Mouse (Mus musculus) myocyte (in vitro differentiated cells): Measurements from ENCODE around the gene Gm20388. TPM values are rescaled to one million over a fixed set of nuclear protein-coding genes. Genes with fewer than 3 reads are reported as not detected.
A peak's percentile ranks its signal among the peaks of the same experiment; 100 is the strongest.

ENCODE experiments used
- H3K27me3 ChIP-seq: one replicate; pipeline ENCODE4 v1.6.1; 2011; ENCODE audit not compliant: control insufficient read depth, insufficient read depth, insufficient read length
- H3K36me3 ChIP-seq: one replicate; pipeline ENCODE4 v1.6.1; 2011; ENCODE audit not compliant: control insufficient read depth, insufficient read depth
- H3K4me2 ChIP-seq: one replicate; pipeline ENCODE4 v1.6.1; 2011; ENCODE audit warnings: low read depth, control low read depth
- H3K4me3 ChIP-seq: one replicate; pipeline ENCODE4 v1.5.1; 2011; ENCODE audit warnings: mild to moderate bottlenecking, control low read depth, moderate library complexity
- H3K79me2 ChIP-seq: one replicate; pipeline ENCODE4 v1.6.1; 2011; ENCODE audit not compliant: control insufficient read depth, insufficient read depth
- H3ac ChIP-seq: one replicate; pipeline ENCODE4 v1.6.1; 2011; ENCODE audit not compliant: control insufficient read depth, insufficient read length
- CEBPB ChIP-seq: IDR thresholded peaks from 2 replicates; pipeline ENCODE4 v1.6.1; 2011; ENCODE audit warnings: mild to moderate bottlenecking, moderate library complexity; ENCODE audit not compliant: poor library complexity, insufficient read depth, severe bottlenecking
- E2F4 ChIP-seq: IDR thresholded peaks from one replicate; pipeline ENCODE4 v1.6.1; 2011; ENCODE audit warnings: mild to moderate bottlenecking, control low read depth, moderate library complexity; ENCODE audit not compliant: insufficient read depth
- MAX ChIP-seq: IDR thresholded peaks from one replicate; pipeline ENCODE4 v1.6.1; 2011; ENCODE audit warnings: low read depth, mild to moderate bottlenecking, control low read depth
- MYOD1 ChIP-seq, 3 experiments: IDR thresholded peaks; one replicate each; pipeline ENCODE4 v1.6.1; 2011; ENCODE audit warnings: control low read depth in 2 of 3, low read depth in 2 of 3, mild to moderate bottlenecking in 2 of 3, moderate library complexity in 1 of 3; ENCODE audit not compliant: insufficient read length in 2 of 3, control insufficient read depth in 1 of 3
- MYOG ChIP-seq, 3 experiments: IDR thresholded peaks; one replicate each; pipeline ENCODE4 v1.6.1; 2011; ENCODE audit warnings: control low read depth in 2 of 3, low read depth in 2 of 3, mild to moderate bottlenecking in 2 of 3; ENCODE audit not compliant: insufficient read length in 2 of 3, control insufficient read depth in 1 of 3, insufficient read depth in 1 of 3
- POLR2A ChIP-seq: IDR thresholded peaks from one replicate; pipeline ENCODE4 v1.6.1; 2011; ENCODE audit warnings: low read depth, mild to moderate bottlenecking, control low read depth, moderate library complexity; ENCODE audit not compliant: insufficient read length
- POLR2AphosphoS2 ChIP-seq: IDR thresholded peaks from one replicate; pipeline ENCODE4 v1.6.1; 2011; ENCODE audit warnings: low read depth, control low read depth; ENCODE audit not compliant: insufficient read length
- REST ChIP-seq: IDR thresholded peaks from one replicate; pipeline ENCODE4 v1.6.1; 2011; ENCODE audit warnings: mild to moderate bottlenecking, control low read depth, moderate library complexity; ENCODE audit not compliant: insufficient read depth, insufficient read length
- SRF ChIP-seq: IDR thresholded peaks from one replicate; pipeline ENCODE4 v1.6.1; 2011; ENCODE audit warnings: low read depth; ENCODE audit not compliant: control insufficient read depth, insufficient read length
- TCF12 ChIP-seq: IDR thresholded peaks from one replicate; pipeline ENCODE4 v1.6.1; 2011; ENCODE audit warnings: mild to moderate bottlenecking, control low read depth; ENCODE audit not compliant: poor library complexity, insufficient read depth, severe bottlenecking
- TCF3 ChIP-seq: IDR thresholded peaks from one replicate; pipeline ENCODE4 v1.6.1; 2011; ENCODE audit warnings: low read depth, control low read depth; ENCODE audit not compliant: insufficient read length
- USF1 ChIP-seq: IDR thresholded peaks from one replicate; pipeline ENCODE4 v1.6.1; 2011; ENCODE audit warnings: low read depth, mild to moderate bottlenecking, control low read depth, moderate library complexity
- polyA plus RNA-seq: library from polyadenylated mRNA; unstranded; fragments of >200 nt; fragmentation: generic; extraction: Trizol; gene quantifications from one replicate; pipeline ENCODE4 v1.2.1, GENCODE M21; 2012; ENCODE audit warnings: missing spikeins

Gm20388 gene
- polyA plus RNA-seq, 1 experiment, result 15.3 TPM

DNA sequence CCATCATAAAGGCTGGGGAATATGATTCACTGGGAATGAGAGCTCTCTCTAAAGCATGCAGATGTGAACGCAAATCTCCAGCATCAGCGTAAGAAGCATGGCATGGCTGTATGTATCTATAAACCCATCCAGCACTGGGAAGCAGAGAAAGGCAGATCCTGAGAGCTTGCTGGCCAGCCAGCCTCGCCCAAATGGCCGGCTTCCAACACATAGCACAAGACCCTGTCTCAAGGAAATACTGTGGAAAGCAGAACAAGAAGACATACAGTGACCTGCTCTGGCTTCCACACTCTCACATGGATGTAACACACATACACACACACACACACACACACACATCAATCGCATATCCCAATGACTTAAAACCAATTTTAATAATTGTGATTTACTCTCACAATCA is 4252.6 kb downstream of the Gm20388 start:
- Histone ChIP-seq H3K4me2 (no peak overlapping the region), H3ac (no peak overlapping the region), H3K4me3 (no peak overlapping the region), H3K79me2 (no peaks in the 10 kb centered on the region), H3K36me3 (no peaks in the 10 kb centered on the region), H3K27me3 (no peaks in the 10 kb centered on the region)
- TF ChIP-seq TCF12 (no peak), CEBPB (no peak), USF1 (no peak), SRF (no peak), MYOG (IDR thresholded peaks at IDR 0.05; ENCODE audit: control insufficient read depth in 1 of 3, insufficient read depth in 1 of 3, insufficient read length in 2 of 3, low read depth in 2 of 3) (no peak), POLR2AphosphoS2 (no peak), POLR2A (no peak)

DNA sequence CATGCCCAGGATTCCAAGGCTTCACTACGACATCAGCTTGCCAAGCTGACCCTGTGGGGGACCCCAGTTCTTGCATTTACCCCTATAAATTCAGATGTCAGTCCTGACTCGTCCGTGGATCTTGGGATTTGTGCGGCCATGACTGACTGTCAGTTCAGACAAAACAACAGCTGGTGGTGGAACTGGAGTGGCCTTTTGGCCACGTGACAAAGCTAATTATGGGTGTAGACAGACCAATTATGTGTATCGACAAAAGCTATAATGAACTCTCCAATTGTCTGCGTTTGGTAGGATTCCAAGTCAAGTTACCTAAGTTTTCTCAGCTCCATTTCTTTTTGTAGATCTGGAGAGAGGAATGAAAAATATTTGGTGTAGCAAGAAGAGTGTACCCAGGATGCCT is 4259.1 kb downstream of the Gm20388 start:
- no peaks in the 10 kb centered on the region for H3K27me3 ChIP-seq
- no peaks in the 10 kb centered on the region for H3K79me2 ChIP-seq
- no peak overlapping the region for H3K4me2 ChIP-seq
- no peak overlapping the region for H3ac ChIP-seq
- H3K36me3 ChIP-seq, result no peaks in the 10 kb centered on the region
- H3K4me3 ChIP-seq, result no peak overlapping the region
- TF ChIP-seq SRF, result no peak
- peak; percentile 46 for TF ChIP-seq USF1
- no peak for TF ChIP-seq CEBPB
- TF ChIP-seq MYOD1 (IDR thresholded peaks at IDR 0.05; ENCODE audit: control insufficient read depth in 1 of 3, insufficient read length in 2 of 3, low read depth in 2 of 3), result no peak
- no peak for TF ChIP-seq REST
- TF ChIP-seq POLR2AphosphoS2, result no peak
- no peak for TF ChIP-seq MYOG (IDR thresholded peaks at IDR 0.05; ENCODE audit: control insufficient read depth in 1 of 3, insufficient read depth in 1 of 3, insufficient read length in 2 of 3, low read depth in 2 of 3)

DNA sequence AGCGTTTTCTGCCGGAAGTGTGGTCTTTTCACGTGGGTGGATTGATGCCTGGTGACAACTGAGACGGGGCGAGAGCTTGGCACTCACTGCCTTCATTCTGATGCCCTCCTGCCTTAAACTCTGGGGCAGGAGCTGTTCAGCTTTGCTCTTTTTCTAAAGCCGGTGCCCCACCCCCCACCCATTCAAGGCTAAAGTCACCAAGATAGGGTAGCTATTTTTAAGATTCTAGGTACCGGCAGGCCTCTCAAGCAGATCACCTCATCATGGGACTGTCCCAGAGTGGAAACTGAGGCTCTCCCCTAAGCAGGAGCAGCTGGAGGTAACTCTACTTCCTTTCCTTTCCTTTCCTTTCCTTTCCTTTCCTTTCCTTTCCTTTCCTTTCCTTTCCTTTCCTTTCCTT is 4260.0 kb downstream of the Gm20388 start:
- no peak for TF ChIP-seq TCF12
- no peak for TF ChIP-seq REST
- no peak for TF ChIP-seq MYOG (IDR thresholded peaks at IDR 0.05; ENCODE audit: control insufficient read depth in 1 of 3, insufficient read depth in 1 of 3, insufficient read length in 2 of 3, low read depth in 2 of 3)
- TF ChIP-seq MYOD1 (IDR thresholded peaks at IDR 0.05; ENCODE audit: control insufficient read depth in 1 of 3, insufficient read length in 2 of 3, low read depth in 2 of 3), result no peak
- no peak for TF ChIP-seq CEBPB
- TF ChIP-seq SRF, result no peak
- no peak for TF ChIP-seq TCF3
- no peak for TF ChIP-seq POLR2AphosphoS2
- no peak for TF ChIP-seq MAX
- no peak for TF ChIP-seq E2F4
- TF ChIP-seq POLR2A, result no peak
- H3K79me2 ChIP-seq, result no peaks in the 10 kb centered on the region
- no peak overlapping the region for H3K4me2 ChIP-seq
- no peak overlapping the region for H3K4me3 ChIP-seq
- H3ac ChIP-seq, result no peak overlapping the region
- H3K36me3 ChIP-seq, result no peaks in the 10 kb centered on the region
- no peaks in the 10 kb centered on the region for H3K27me3 ChIP-seq

DNA sequence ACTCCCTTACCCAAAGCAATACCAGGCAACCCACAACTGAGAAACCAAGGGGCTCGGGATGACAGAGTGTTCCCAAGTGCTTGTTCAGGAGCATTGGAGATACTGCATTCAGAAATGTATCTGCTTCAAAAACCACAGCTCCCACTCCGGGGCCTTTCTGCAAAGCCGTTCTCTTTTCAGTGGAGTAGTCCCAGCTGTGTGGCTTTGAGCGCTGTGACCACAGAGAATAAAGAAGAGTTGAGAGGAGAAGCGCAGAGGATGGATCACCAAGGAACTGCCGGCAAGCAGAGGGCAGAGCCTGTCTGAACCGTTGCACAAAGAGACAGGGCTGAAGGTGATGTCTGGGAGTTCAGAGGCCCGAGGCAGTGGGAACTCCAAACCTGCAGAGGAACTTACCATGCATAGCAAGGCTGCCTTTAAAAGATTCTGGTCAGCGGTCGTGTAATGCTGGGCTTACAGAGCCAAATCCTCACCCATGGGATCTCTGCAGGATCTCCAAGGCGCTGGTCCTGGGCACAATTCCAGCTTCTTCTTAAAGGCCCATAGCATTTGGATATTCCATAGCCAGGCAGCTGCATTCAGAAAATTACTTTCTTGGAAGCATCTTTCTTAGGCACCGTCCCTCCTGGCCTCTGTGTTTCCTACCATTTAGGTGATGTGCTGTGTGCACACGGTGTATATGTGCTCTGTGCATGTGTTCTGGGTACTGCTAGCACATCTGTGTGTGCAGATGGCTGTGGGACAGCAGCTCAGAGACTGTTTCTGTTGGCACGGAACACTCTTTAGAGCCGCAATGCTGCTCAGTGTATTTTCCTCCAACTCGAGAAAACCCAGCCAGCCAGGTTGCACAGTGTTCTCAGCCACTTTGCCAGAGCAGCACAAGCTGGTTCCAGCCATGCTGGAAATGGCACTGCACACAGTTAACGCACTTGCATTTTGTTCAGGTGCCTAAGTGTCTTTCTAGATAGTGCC is 4261.2 kb downstream of the Gm20388 start:
- Histone ChIP-seq H3K4me2 (peak overlapping the region; percentile 44), H3K4me3 (no peak overlapping the region), H3K36me3 (no peaks in the 10 kb centered on the region), H3ac (no peak overlapping the region), H3K27me3 (no peaks in the 10 kb centered on the region), H3K79me2 (no peaks in the 10 kb centered on the region)
- TF ChIP-seq USF1, result no peak
- no peak for TF ChIP-seq POLR2AphosphoS2
- TF ChIP-seq REST, result no peak
- no peak for TF ChIP-seq TCF3
- no peak for TF ChIP-seq POLR2A
- TF ChIP-seq SRF, result no peak
- TF ChIP-seq TCF12, result no peak
- no peak for TF ChIP-seq CEBPB
- no peak for TF ChIP-seq MYOG (IDR thresholded peaks at IDR 0.05; ENCODE audit: control insufficient read depth in 1 of 3, insufficient read depth in 1 of 3, insufficient read length in 2 of 3, low read depth in 2 of 3)
- TF ChIP-seq E2F4, result no peak
- TF ChIP-seq MYOD1 (IDR thresholded peaks at IDR 0.05; ENCODE audit: control insufficient read depth in 1 of 3, insufficient read length in 2 of 3, low read depth in 2 of 3), result no peak
- no peak for TF ChIP-seq MAX

DNA sequence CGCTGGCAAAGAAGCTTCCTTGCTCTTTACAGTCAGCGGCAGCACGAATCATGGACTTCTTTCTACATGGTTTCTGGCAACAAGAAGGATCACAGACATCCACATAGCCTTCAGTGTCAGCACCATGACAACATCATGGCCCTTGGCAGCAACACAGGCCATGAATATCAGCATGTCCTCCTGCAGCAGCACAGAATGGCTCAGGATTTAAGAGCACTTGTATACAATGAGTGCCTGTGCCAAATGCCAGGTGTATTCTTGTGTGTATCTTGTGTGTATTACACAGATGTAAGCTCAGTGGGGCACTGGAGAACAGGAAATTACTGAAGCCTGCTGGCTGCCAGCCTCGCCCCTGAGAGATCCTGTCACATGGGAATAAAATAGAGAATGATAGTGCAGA is 4263.0 kb downstream of the Gm20388 start:
- Histone ChIP-seq H3K79me2 (no peaks in the 10 kb centered on the region), H3ac (no peak overlapping the region), H3K4me3 (no peak overlapping the region), H3K4me2 (no peak overlapping the region), H3K27me3 (no peaks in the 10 kb centered on the region), H3K36me3 (no peaks in the 10 kb centered on the region)
- TF ChIP-seq MAX, result no peak
- TF ChIP-seq TCF3, result no peak
- no peak for TF ChIP-seq CEBPB
- TF ChIP-seq MYOD1 (IDR thresholded peaks at IDR 0.05; ENCODE audit: control insufficient read depth in 1 of 3, insufficient read length in 2 of 3, low read depth in 2 of 3), result no peak
- no peak for TF ChIP-seq POLR2AphosphoS2
- no peak for TF ChIP-seq REST
- no peak for TF ChIP-seq USF1
- no peak for TF ChIP-seq POLR2A
